10 mouse cellular contexts compared by ENCODE assay signal in the genomic region with DNA sequence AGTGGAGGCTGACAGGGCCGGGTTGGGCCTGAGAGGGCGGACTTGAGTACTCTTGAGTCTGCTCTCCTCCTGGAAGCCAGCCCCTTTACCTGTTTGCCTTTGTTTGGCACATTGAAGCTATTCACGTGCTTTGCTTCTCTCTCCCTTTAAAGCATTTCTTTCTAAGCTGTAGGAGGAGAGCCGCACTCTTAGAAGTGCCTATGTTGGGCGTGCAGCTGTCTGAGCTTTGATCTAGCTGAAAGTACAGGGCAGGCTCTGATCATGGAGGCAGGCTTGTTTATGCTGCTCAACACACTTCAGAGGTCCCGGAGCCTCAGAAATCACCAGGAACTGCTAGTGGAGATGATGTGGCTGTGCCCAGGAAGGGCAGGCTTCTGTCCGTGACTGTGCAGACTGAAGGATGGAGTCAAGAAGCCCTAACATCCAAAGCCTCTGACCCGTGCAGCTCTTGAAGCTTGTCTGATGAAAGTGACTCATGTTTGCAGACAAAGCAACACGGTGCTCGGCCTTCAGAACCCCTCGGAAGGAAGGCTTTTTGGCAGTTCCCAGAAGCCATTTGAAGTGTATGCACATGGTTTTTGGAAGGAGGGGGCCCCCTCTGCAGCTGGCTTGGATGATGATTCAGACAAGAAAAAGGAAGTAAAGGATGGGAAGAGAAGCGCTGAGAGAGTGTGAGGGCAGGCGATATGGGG. TPM values are rescaled to one million over a fixed set of nuclear protein-coding genes. Genes with fewer than 3 reads are reported as not detected.
DNase-seq lines count a peak whose midpoint lies in the region; ATAC-seq and TF ChIP-seq lines count a peak whose summit lies in the region.
"Had no signal": no experiment of that assay in that cellular context is flagged by ENCODE, and none has a peak within 500 bp of the region (broad histone marks: within the 10 kb centered on the region; RNA-seq: fewer than 3 reads in every experiment).

No protein-coding gene starts in this region.

- no peak for ATAC-seq in midbrain, embryonic 11.5 days (ENCODE audit: low FRiP score)
- ATAC-seq in midbrain, embryonic 14.5 days (ENCODE audit: low FRiP score, low TSS enrichment): no peak; the same call in 1 of the 2 replicates
- ATAC-seq in midbrain, embryonic 16.5 days: peak; percentile 81

- no peaks in the 10 kb centered on the region for H3K9me3 ChIP-seq in midbrain, embryonic 11.5 days (ENCODE audit: control insufficient read depth, low read length)
- H3K9me3 ChIP-seq in midbrain, embryonic 14.5 days (ENCODE audit: control insufficient read depth, low read length): no peaks in the 10 kb centered on the region
- H3K9me3 ChIP-seq in midbrain, embryonic 16.5 days (replicated peaks; ENCODE audit: control insufficient read depth, low read length, poor library complexity, severe bottlenecking): no peaks in the 10 kb centered on the region
- H3K9me3 ChIP-seq: heart, embryonic 13.5 days; limb, embryonic 12.5 days had no signal

- H3K27ac ChIP-seq in midbrain, embryonic 11.5 days (ENCODE audit: low read depth, low read length): no peak overlapping the region
- H3K27ac ChIP-seq in midbrain, embryonic 14.5 days (replicated peaks; ENCODE audit: low read depth, low read length): no peak overlapping the region
- peak overlapping the region; percentile 3; the same call in 1 of the 2 replicates for H3K27ac ChIP-seq in embryonic fibroblast, embryonic 13.5 days (ENCODE audit: insufficient read depth, low read length)
- no peak overlapping the region for H3K27ac ChIP-seq in midbrain, embryonic 16.5 days (ENCODE audit: low read length)
- H3K27ac ChIP-seq: heart, embryonic 13.5 days; limb, embryonic 12.5 days had no signal

- H3K4me2 ChIP-seq in midbrain, embryonic 11.5 days: no peak overlapping the region
- no peak overlapping the region for H3K4me2 ChIP-seq in midbrain, embryonic 14.5 days (ENCODE audit: low read length)
- H3K4me2 ChIP-seq in midbrain, embryonic 16.5 days (ENCODE audit: low read length): no peak overlapping the region
- H3K4me2 ChIP-seq: heart, embryonic 13.5 days; limb, embryonic 12.5 days had no signal

- no peak for TF ChIP-seq POLR2A in embryonic fibroblast, embryonic 13.5 days (IDR thresholded peaks at IDR 0.05; ENCODE audit: low read depth, low read length)

- H3K4me3 ChIP-seq in midbrain, embryonic 11.5 days (ENCODE audit: low read depth, low read length): no peak overlapping the region
- H3K4me3 ChIP-seq in midbrain, embryonic 14.5 days (replicated peaks; ENCODE audit: low read depth, low read length): no peak overlapping the region
- H3K4me3 ChIP-seq in embryonic fibroblast, embryonic 13.5 days (ENCODE audit: insufficient read depth, low read length): no peak overlapping the region
- no peak overlapping the region for H3K4me3 ChIP-seq in midbrain, embryonic 16.5 days (ENCODE audit: low read depth, low read length)
- H3K4me3 ChIP-seq: heart, embryonic 13.5 days; limb, embryonic 12.5 days had no signal

- no peaks in the 10 kb centered on the region for H3K4me1 ChIP-seq in midbrain, embryonic 11.5 days (ENCODE audit: control insufficient read depth, insufficient read depth, low read length)
- H3K4me1 ChIP-seq in midbrain, embryonic 14.5 days (ENCODE audit: control insufficient read depth, insufficient read depth, low read length): no peaks in the 10 kb centered on the region
- peaks cover 8% of the 10 kb centered on the region for H3K4me1 ChIP-seq in embryonic fibroblast, embryonic 13.5 days (ENCODE audit: control insufficient read depth, insufficient read depth, low read length)
- H3K4me1 ChIP-seq in midbrain, embryonic 16.5 days (ENCODE audit: control insufficient read depth, insufficient read depth, low read length): no peaks in the 10 kb centered on the region

- peak; percentile 41 for DNase-seq in midbrain, embryonic 11.5 days (ENCODE audit: low spot score, missing footprints)
- DNase-seq in midbrain, embryonic 14.5 days: no peak
- no peak for DNase-seq in cerebellum, adult 9-11 months
- no peak for DNase-seq in yolk sac, embryonic 10.5 days (ENCODE audit: low spot score)
- no peak for DNase-seq in testis, postnatal 14 days (ENCODE audit: low spot score)
- DNase-seq: cerebellum, postnatal 14 days had no signal

- 87% methylated on average over 13 of the region's 13 CpGs for WGBS in midbrain, embryonic 11.5 days
- 90% methylated on average over 13 of the region's 13 CpGs for WGBS in midbrain, embryonic 14.5 days
- 75% methylated on average over 13 of the region's 13 CpGs for WGBS in midbrain, embryonic 16.5 days

- TF ChIP-seq CTCF in embryonic fibroblast, embryonic 13.5 days (IDR thresholded peaks at IDR 0.05; ENCODE audit: borderline replicate concordance, insufficient read depth, low read length): no peak

- H3K27me3 ChIP-seq in midbrain, embryonic 11.5 days (ENCODE audit: control insufficient read depth, insufficient read depth, low read length): no peaks in the 10 kb centered on the region
- no peaks in the 10 kb centered on the region for H3K27me3 ChIP-seq in midbrain, embryonic 14.5 days (ENCODE audit: control insufficient read depth, insufficient read depth, low read length)
- no peaks in the 10 kb centered on the region for H3K27me3 ChIP-seq in midbrain, embryonic 16.5 days (ENCODE audit: control insufficient read depth, insufficient read depth, low read depth, low read length)
- H3K27me3 ChIP-seq: limb, embryonic 12.5 days had no signal

- H3K36me3 ChIP-seq in midbrain, embryonic 11.5 days (ENCODE audit: control insufficient read depth, insufficient read depth, low read length): no peaks in the 10 kb centered on the region
- H3K36me3 ChIP-seq in midbrain, embryonic 14.5 days (ENCODE audit: control insufficient read depth, insufficient read depth, low read length): no peaks in the 10 kb centered on the region
- no peaks in the 10 kb centered on the region for H3K36me3 ChIP-seq in midbrain, embryonic 16.5 days (ENCODE audit: control insufficient read depth, insufficient read depth, low read length)
- H3K36me3 ChIP-seq: heart, embryonic 13.5 days had no signal

- no peak overlapping the region for H3K9ac ChIP-seq in midbrain, embryonic 11.5 days (ENCODE audit: low read length)
- H3K9ac ChIP-seq in midbrain, embryonic 14.5 days (replicated peaks; ENCODE audit: low read length): no peak overlapping the region
- H3K9ac ChIP-seq in midbrain, embryonic 16.5 days (ENCODE audit: low read depth, low read length): no peak overlapping the region
- H3K9ac ChIP-seq: heart, embryonic 13.5 days; limb, embryonic 12.5 days had no signal

RNA-seq across cellular contexts. Expression of a gene that starts 53.5 kb away (rescaled TPM):
- 20.0 and 24.2 TPM in 2 replicates for polyA plus RNA-seq in midbrain, embryonic 11.5 days (2014; fragmentation: Nextera tagmentation; extraction: Ambion mirVana)
- 9.8 and 14.6 TPM in 2 replicates for polyA plus RNA-seq in midbrain, embryonic 14.5 days (2014; fragmentation: Nextera tagmentation; extraction: Ambion mirVana)
- 5.3 and 8.6 TPM in 2 replicates for polyA plus RNA-seq in embryonic fibroblast, embryonic 13.5 days (2011; ENCODE audit: insufficient read length, low read depth, missing spikeins)
- 12.6 and 15.0 TPM in 2 replicates for polyA plus RNA-seq in midbrain, embryonic 16.5 days (2015; fragmentation: Nextera tagmentation; extraction: Ambion mirVana)
